Mouse (Mus musculus) telencephalon, adult 2 months (tissue): ENCODE measurements around the gene Cachd1.

Experiments
- DNase-seq: peaks from one replicate; pipeline ENCODE4 v3.0.0-alpha.2; 2011; ENCODE audit warnings: low read depth, low spot score

The Cachd1 gene

DNA sequence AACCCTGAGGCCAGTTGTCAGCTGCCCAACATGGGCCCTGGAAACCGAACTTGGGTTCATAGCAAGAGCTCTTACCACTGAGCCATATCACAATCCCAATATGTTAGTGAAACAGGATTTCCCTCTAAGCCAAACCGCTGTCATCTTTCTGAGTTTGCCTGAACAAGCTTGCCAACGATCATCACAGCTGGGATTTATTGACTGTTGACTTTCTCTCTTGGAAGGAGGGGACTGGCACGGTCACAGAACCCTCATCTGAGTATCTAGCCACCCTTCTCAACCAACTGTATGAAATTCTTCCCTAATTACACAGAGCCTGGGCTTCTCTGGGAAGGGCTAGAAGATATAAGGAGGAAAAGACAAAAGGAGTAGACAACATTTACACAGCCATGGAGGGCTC lies 270.1 kb downstream of the Cachd1 start:
- no peak for DNase-seq

DNA sequence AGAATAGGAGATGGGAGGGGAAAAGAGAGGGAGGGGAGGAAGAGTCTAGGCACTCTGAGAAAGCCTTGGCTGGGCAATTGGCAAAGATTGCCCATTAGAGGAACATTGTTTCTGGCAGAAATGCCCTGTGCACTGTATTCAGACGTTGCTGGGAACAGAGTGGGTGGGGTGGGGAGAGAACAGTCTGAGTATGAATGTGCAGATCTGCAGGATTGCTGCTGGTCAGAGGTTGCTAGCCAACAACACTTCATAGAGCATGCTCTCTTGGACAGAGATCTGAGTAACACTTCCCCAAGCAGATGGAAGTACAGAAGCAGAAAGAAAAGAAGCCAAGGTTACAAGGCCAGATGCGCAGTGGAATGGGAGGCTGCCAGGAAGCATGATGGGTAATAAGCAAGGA lies 285.7 kb downstream of the Cachd1 start:
- no peak for DNase-seq

DNA sequence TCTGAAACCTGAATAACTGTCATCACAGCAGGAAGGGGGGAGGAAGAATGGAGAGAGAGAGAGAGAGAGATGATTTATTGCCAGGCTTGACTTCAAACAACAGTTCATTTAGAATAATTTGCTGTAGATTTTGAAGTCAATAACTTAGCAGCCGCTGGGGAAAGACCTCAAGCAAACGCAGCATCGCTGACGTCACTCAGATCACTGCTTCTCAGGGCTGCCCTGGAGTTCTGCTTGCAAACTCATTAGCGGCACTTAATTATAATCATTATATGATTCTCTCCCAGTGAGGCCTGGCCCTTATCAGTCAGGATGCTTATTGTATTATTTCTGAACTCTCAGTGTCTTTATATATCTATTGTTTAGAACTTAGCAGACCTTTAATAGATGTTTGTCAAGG lies 289.9 kb downstream of the Cachd1 start:
- no peak for DNase-seq

DNA sequence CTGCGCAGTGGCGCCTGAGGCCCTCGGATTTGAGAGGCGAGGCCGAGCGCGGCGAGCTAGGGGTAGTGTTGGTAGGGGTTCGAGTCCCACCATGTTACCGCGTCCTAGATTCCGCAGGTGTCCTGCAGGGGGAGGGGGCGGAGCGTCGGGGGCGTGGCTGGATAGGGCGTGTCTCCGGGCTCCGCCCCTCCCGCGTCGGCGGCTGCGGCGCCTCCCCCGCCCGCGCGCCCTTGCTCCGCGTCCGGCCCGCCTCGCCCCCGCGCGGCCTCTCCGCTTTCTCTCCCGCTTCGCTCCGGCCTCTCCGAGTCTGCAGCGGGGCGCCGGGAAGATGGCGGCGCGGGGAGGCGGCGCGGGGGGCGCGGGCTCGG lies 292.3 kb downstream of the Cachd1 start, which contains the start of gene Raver2:
Gene Raver2, plus strand, starts transcription at position 198 of the 368 bp plus-strand sequence.
- no peak for DNase-seq

DNA sequence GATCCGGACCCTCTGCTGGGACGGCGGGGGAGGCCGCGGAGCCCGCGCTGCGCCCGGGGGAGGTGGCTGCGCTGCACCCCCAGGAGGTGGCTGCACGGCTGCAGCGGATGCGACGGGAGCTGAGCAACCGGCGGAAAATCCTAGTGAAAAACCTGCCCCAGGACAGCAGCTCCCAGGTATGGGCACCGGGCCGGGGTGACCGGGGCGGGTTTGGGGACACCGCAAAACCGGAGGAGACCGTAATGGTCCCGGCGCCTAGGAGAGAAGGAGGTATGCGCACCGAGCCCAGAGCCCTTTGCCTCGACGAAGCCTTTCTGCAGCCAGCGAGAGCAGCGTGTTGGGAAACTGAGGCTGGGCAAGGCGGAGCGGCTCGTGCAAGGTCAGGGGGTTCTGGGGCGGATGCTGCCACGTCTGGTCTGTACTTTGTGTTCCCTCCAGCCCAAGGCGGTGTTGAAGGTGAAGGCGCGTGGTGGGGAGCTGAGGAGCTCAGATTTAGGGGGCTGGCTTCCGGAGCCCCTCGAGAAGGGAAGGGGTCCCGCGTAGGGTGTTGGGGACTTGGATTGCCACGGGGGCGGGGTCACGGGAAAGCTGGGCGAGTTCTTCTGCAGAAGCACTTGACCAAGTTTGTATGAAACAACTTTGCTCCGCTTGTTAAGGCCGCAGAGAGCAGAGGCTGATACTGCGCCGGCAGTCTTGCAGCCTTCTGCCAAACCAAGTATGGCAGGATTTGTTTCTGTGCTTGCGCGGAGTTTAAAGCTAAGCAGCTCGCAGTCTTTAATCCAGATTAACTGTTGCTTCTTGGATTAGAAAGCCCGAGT lies 292.9 kb downstream of the Cachd1 start:
- DNase-seq, result no peak

DNA sequence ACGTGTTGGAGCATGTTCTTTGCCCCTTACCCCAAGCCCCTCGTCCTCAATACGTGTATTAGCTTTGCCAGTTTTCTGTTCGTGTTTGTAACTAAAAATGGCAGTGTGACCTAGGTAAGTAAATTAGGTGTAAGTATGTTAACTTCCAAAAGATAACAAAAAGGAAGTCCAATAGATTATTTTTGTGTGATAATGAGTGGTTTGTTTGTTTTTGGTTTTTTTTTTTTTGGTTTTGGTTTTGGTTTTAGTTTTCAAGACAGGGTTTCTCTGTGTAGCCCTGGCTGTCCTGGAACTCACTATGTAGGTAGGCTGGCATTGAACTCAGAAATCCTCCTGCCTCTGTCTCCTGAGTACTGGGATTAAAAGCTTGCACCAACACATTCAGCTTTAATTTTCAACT lies 295.1 kb downstream of the Cachd1 start:
- no peak for DNase-seq

DNA sequence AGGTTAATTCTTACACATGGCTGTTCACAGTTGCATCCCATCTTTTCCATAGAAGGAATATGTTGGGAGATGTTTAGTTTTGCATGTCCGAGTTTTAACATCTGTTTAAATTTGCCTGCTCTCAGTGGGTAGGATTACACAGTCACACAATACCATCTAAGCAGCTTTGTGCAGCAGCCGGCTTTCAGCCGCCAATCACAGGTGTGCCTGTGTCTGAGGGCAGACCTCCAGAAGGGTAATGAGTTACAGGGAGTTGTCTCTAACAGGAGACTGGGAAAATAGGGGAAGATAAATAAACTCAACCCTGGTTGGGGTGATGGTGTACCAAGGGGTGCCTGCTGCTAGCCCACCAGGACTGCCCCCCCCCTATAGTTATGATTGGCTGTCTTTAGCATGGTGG lies 299.9 kb downstream of the Cachd1 start:
- no peak for DNase-seq
